Mouse (Mus musculus): Measurements from ENCODE around the gene Gsdma3.

DNA sequence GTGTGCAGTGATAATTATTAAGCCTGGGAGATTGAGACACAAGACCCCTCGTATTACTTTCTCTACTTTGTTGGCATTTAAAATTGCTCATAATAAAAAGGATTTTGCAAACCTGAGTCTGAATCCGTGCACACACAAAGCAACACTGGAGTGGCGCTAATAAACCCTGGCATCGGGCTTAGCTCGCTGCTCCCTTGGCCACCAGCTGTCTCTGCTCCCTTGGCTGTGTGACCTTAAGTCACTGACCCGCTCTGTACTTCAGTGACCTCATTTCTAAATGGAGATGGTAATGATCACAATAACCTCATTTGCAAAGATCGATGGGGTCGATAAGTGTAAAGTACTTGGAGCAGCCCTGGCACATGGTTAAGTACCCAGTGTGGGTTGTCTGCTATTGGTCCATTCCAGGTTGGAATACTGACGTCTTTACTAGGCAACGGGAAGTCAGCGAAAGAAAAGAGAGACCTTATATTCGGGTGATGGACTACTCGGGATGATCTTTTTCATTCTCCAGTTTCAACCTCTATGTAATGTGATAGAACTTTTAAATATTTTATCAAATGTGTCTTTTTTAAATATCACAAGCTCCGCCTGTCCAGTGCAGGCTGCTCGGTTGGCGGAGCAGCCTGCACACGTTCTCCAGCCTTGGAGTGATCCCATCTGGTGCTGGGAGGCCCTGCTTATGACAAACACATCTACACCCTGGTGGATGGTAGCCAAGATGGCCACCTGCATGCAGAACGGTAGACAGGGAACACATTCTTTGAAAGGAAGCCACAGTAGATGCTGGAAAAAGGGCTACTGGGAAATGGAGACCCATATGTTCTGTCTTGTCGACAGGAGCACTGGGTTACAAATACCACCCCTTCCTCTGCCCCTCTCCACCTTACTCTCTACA is 35.4 kb upstream of the Gsdma3 start:
- TF ChIP-seq MYOG (IDR thresholded peaks at IDR 0.05; ENCODE audit: control insufficient read depth, extremely low read depth, insufficient read length) (no peak), CTCF (IDR thresholded peaks at IDR 0.05; ENCODE audit: control insufficient read depth, insufficient read depth, insufficient read length) (no peak), FOSL1 (IDR thresholded peaks at IDR 0.05; ENCODE audit: insufficient read depth, low read length, poor library complexity, severe bottlenecking) (no peak), CEBPB (IDR thresholded peaks at IDR 0.05; ENCODE audit: low read depth) (no peak)
